Mouse (Mus musculus): ENCODE results near the gene Crim1.

GRCm38 (mm10) chr17:78245444-78245843, 45.4 kb downstream of the Crim1 start:
- TF ChIP-seq HCFC1 (IDR thresholded peaks at IDR 0.05; ENCODE audit: borderline replicate concordance, insufficient read depth, low read length) (no peak), CHD2 (IDR thresholded peaks at IDR 0.05; ENCODE audit: low read depth, low read length) (no peak)
